Mouse (Mus musculus): ENCODE results near the gene Tmem205. TPM values are rescaled to one million over a fixed set of nuclear protein-coding genes. Genes with fewer than 3 reads are reported as not detected.

Tmem205 gene
- total RNA-seq (2021): 10 to 100 TPM; 57.0 to 58.5 TPM

DNA sequence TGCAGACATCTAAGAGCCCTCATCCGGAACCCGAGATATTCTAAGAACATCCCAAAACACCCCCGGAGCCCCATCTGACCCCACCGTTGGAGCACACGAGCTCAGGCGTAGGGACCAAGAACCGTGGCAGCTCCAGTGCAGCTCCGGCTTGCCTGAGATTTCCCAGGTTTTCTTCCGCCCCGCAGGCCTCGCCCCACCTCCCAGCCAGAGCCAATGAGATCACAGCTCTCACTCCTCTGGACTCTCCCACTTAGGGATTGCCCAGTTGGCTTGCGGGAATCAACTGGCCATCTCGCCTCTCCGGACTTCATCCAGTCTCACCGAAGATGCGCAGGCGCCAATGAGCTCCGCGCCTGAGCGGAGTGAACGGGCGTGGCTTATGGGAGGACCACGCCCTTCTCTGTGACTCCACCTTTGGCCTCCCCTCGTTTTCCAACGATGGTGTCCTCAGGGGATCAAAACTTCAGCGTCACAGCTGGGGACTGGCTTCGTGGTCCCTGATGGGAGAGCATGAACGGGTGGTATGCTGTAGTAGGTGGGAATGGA, at the start of gene Tmem205, which contains the start of gene Ccdc159:
Tmem205 (minus strand) TSS at position 349 of the 546 bp plus-strand sequence.
Ccdc159 (plus strand) TSS at position 264 of the 546 bp plus-strand sequence.
- peak; percentile 85 to 87 for DNase-seq
- intact Hi-C loops (cut with DNase I): loop anchor here (2.0 kb wide), 1 partner anchor 34 kb away; no protein-coding TSS in a partner anchor

DNA sequence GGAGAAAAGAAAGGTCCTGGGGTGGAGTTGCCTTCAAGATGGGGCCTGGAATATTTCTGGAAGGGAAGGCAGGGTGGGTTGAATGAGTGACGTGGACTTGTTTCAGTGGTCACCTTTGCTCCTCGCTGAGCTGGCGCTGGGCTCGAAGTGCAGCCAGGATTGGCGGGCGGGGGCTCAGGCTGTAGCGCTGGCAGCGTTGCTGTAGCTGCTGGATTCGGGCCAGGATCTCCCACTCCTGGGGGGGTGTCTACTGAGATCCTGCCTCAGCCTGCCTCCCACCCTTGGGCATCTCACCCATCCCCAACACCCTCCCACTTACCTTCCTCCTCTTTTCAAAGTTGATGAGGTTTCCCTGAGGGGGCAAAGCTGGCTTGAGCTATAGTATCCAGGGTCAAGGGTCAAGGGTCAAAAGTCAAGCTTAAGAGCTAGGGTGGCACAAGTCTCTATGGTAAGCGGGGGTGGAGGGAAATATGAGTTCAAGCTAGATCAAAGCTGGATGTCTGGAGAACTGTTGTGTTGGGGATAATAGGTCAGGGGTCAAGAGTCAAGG, 49.3 kb upstream of the Tmem205 start:
- no peak for DNase-seq
- intact Hi-C loops (cut with DNase I): loop anchor here (5.0 kb wide), 1 partner anchor 81 kb away; no protein-coding TSS in a partner anchor

DNA sequence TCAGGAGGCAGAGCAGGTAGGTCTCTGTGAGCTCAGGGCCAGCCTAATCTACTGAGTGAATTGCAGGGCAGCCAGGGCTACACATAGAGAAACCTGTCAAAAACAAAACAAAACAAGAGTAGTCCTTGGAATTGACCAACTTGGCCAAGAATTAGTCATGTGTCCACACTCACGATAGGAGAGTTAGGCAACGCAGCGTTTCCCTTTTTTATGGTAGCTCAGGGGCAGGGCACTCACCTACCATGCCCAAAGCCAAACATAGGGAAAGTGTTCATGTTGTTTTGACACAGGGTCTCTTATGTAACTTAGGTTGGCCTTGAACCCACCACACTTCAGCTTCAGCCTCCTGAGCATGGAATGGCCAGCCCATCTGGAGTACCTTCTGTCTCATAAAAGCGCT, 41.9 kb upstream of the Tmem205 start:
- intact Hi-C loops (cut with DNase I): no loop called here
- DNase-seq: no peak

DNA sequence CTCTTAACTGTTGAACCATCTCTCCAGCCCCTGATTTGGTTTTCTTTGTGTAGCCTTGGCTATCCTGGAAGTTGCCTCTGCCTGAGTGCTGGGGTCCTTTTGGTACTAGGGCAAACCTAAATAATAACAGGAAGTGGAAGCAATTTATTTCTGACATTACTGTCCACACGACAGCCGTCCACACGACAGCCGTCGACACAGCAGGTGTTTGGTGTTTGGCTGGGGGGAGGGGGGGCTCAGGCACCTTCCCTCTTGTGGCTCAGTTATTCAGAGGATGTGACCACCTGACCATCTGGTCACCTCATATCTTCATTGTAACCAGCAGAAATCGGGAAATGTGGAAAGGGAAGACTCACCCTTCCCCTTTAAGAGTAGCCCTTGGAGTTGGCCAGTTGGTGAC, 41.5 kb upstream of the Tmem205 start:
- intact Hi-C loops (cut with DNase I): no loop called here

DNA sequence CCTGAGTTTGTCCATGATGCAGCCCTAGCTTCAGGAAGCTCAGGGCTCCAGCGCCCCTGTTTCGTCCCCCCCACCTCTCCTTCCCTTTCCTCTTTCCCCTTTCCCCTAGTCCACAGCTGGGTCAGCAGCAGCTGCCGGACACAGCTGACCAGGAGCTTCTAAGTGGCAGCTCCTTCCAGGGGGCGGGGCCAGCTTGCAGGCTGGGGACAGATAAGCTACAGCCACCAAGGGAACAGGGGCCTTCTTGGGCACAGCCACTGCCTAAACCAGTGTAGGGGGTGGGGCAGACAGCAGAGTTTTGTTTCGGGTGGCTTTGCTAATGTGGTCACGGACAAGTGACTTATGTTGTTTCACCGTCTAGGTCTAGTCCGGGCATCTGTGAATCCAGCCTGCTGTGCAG, 36.1 kb upstream of the Tmem205 start, which contains the start of gene Epor:
Epor (minus strand) TSS at position 90 of the 400 bp plus-strand sequence.
- intact Hi-C loops (cut with DNase I): loop anchor here (2.0 kb wide), 1 partner anchor 39 kb away; the partner anchor contains the start of genes Ccdc151 and Prkcsh
- DNase-seq: peak; percentile 59 to 67

More for the DNA sequence above, 41.5 kb upstream of the Tmem205 start:
- DNase-seq: no peak

DNA sequence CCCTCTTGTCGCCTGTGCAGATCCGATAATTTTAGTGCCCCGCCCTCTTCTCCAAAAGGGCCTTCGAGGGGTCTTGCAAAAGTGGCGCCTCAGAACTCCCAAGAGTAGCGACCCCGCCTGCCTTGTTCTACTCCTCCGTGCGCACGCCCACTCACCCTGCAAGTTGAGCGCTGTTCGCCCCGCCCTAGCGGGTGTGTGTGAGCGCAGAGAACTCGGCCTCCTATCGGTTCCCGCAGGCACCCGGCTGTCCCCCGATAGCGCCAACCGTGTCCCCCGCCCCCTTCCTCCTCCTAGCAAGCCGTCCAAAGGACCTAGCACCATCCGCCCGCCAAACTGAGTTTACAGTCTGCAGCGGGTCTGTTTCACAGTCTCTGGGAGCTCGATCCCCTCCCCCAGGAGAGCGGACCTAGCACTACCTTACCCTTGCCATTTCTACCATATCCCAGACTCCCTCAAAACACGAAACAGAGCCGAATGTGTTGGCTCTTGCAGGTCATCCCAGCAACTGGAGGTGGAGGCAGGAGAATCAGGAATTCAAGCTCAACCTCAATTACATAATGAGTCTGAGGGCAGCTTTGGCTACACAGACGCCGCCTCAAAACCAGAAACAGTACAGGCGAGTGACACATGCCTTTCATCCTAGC, 35.2 kb upstream of the Tmem205 start:
- peak; percentile 60 to 63 for DNase-seq
- intact Hi-C loops (cut with DNase I): loop anchor here (2.0 kb wide), 1 partner anchor 40 kb away; the partner anchor contains the start of genes Ccdc151 and Prkcsh

DNA sequence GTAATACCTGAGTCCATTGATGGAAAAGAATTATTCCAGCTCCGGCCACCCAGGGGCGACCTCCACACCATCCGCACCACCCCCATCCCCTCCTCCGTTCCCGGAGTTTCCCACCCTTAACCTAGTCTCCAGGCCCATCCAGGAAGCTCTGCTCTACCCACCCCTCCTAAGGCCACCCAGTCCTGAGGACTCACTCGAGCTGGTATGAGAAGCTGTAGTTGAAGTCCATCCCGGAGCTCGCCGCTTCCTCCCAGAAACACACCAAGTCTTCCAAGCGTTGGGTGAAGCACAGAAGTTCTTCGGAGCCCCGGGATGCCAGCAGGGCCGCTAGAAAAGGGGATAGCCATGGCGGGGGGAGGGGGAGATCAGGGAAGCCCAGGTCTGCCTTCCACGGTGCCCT, 34.7 kb upstream of the Tmem205 start:
- intact Hi-C loops (cut with DNase I): loop anchor here (2.0 kb wide), 1 partner anchor 41 kb away; the partner anchor contains the start of genes Ccdc151 and Prkcsh
- DNase-seq: no peak

DNA sequence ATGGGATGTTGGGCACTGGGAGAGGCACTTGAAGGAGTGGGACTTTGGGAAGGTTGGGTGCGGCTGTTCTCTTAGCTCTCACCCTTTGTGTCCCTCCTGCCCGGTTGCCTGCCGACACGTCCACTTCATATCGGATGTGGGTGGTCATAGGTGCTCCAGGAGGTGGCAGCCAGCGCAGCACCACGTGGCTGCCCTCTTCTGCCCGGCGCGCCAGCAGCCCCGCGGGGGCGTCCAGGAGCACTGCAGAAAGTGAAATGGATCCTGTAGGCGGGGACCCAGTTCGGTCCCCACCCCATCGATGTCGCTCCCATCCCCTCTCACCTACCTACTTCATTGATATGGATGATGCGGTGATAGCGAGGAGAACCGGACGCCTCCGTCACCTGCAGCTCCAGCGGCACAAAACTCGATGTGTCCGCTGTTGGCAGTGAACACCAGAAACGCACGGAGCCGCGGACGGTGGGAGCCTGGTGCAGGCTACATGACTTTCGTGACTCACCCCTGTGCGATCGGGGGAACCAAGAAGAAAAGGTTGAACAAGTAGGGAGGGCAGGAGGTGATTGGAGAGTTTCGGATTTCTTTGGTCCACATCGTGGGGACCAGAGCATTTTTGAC, 34.1 kb upstream of the Tmem205 start:
- DNase-seq: no peak
- intact Hi-C loops (cut with DNase I): loop anchor here (2.0 kb wide), 1 partner anchor 35 kb away; the partner anchor contains the start of genes Ccdc159 and Tmem205

DNA sequence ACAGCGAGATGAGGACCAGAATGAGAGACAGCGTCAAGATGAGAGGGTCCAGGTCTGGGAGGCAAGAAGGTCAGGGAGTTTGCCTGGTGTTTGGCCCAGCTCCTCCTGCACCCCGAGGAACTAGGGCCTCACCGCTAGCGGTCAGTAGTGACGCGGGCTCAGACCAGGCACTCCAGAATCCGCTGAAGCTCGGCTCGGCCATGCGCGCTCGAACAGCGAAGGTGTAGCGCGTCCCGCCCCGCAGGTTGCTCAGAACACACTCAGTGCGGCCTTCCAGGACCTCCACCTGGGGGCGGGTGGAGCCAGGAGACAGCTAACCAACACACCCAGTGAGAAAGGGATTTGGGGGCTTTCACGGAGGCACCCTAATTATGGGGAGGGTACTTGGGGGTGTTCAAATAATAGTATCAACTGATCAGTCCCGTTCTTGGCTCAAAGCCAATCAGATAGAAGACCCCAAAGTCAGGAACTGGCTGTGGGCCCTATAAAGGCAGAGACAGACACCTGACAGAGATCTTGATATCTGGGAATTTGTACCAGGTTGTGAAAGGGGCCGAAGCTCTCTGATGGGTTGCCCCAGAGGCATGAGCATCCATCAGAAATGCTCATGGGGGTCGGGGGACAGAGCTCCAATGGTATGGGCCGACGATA, 33.3 kb upstream of the Tmem205 start:
- no peak for DNase-seq
- intact Hi-C loops (cut with DNase I): loop anchor here (2.0 kb wide), 1 partner anchor 34 kb away; the partner anchor contains the start of genes Ccdc159 and Tmem205

DNA sequence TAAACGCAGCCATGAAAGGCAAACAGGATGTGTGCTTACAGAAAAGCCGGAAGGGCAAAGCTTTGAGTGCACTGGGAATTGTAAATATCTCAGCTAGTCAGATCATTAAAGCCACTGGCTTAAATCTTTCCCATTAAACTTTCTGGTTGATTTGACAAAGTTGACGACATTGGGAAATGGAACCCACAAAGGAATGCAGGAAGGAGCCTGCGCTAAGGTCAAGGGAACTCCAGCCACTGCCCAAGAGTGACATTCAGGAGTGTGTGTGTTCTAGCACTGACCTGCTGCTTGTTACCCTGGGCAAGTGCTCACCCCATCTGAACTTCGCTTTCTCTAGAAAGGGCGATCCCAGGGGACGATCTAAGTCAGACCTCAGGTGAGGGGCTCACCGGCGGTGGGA, 32.8 kb upstream of the Tmem205 start:
- intact Hi-C loops (cut with DNase I): loop anchor here (2.0 kb wide), 1 partner anchor 33 kb away; the partner anchor contains the start of genes Ccdc159 and Tmem205
- DNase-seq: no peak

DNA sequence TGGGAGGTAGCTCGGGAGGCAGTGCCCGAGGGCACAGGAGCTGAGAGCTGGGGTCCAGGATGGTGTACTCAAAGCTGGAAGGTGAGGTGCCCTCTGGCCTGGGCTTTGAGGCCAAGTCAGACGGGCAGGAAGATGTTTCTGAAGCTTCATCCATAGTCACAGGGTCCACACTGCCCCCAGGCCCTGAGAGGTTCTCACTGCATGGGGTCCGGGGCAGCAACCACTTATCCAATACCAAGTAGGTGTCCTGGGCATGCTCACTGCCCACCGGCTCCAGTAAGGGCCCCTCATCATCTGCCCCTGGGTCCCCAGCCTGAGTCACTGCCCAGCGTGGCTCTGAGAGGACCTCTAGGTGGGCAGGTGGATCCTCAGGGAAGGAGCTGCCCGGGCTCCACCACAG, 31.9 kb upstream of the Tmem205 start:
- no peak for DNase-seq
- intact Hi-C loops (cut with DNase I): no loop called here

DNA sequence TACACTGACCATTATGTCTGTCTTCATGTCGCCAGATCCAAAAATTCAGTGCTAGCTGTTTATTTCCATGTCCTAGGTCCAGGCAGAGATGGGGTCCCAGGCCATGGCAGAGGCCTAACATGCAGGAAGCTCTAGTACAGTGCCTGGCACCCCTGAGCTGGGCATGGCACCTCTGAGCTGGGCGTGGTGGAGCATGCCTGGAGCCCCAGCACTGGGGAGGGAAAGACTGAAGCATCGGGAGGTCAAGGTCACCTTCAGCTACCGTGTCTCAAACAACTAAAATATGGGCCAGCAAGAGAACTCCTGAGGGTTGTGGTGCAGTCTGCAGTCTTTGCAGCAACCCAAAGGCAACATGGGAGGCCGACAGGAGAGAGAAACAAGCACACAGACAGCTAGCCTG, 31.0 kb upstream of the Tmem205 start:
- intact Hi-C loops (cut with DNase I): no loop called here

DNA sequence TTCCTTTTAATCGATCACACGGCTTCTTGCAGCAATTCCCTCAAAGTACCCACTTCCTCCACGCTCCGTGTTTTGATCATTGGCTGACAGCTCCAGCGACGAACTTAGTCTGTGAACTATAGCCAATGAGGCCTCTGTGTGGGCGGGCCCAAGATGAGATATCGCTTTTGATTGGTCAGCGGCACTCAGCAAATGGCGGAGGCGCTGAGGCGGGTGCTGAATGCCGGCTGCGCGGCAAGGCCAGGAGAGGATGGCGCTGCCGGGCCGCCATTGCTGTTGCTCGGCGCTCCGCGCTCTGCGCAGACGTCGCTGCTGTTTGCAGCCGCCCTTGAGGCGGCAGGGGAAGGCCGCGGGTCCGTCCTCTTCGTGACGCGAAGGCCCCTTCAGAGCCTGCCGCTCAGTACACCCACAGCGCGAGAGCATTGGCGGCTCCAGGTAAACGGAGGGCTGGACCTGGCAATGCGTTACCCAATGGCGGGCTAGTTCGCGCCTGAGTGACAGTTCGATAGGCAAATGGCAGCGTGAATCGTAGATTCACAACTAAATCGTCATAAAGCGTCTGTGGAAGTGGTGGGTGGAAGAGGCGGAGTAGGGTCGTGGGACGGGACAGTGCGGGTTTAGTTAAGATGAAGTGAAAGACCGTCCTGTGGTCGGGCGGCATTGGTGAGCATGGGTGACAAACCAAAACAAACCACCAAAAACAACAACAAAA, 28.4 kb upstream of the Tmem205 start, which contains the start of gene Swsap1:
Swsap1 (plus strand) TSS at position 186 of the 712 bp plus-strand sequence.
- DNase-seq: peak; percentile 99 to 100
- intact Hi-C loops (cut with DNase I): no loop called here

More for the DNA sequence above, 31.0 kb upstream of the Tmem205 start:
- DNase-seq: no peak

DNA sequence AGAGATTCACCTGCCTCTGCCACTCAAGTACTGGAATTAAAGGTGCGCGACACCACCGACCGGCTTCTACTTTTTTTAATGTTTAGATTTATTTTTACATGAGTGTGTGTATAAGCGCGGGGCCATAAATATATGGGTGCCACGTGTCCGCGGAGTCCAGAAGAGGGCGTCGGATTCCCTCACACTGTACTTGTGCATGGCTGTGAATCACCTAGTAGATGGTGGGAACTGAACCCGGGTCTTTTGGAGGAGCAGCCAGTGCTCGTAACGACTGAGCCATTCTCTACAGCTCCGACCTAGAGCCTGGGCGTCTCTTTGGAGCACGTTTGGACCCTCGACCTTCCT, 27.8 kb upstream of the Tmem205 start:
- no peak for DNase-seq
- intact Hi-C loops (cut with DNase I): no loop called here

DNA sequence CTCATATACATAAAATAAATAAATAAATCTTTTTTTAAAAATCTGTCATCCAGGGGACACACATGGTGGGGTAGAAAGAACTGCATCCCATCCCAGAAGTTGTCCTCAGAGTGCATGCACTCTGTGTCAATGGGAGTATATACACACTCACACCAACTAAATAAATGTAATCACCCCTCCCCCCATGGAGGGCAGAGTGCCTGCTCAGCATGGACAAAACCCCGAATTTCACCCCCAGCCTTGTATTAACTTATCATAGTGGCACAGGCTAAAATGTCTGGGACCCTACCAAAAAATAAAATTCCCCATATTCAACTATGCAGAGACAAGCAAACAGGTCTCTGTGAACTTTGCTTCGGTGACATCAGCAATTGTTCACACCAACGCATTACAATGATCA, 27.3 kb upstream of the Tmem205 start:
- no peak for DNase-seq
- intact Hi-C loops (cut with DNase I): loop anchor here (5.0 kb wide), 1 partner anchor 37 kb away; the partner anchor contains the start of gene Rab3d

DNA sequence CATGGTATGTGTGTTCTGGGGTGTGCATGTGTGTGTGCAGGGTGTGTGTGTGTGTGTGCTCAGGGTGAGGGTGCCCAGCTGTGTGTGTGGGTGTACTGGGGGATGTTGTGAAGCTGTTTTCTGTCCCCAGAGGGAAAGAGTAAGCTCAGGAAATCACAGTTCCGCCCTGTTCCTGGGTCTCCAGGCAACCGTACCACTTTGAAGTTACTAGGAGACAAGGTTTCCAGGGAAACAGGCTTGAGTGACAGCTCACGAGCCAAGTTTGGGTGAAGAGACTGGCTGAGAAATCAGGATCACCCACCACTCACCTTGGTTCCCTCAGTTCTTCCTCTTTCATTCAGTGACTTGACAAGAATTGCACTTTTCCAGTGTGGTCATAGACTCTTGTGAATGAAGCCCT, 26.2 kb upstream of the Tmem205 start:
- intact Hi-C loops (cut with DNase I): loop anchor here (2.0 to 5.0 kb wide), 2 partner anchors 23 to 36 kb away; partner anchors contain the start of gene Rab3d
- DNase-seq: no peak

DNA sequence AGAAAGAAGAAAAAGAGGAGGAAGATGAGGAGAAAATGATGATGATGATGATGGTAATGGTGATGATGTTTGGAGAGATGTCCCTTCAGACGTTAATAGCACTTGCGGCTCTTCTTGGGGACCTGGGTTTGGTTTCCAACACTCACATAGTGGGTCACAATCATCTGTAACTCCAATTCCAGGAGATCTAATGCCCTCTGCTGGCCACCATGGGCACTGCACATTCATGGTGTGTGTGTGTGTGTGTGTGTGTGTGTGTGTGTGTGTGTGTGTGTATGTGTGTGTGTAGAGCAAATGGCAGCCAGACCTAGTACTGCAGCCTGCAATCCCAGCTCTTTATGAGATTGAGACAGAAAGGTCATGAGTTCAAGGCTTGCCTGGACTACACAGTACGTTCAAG, 24.6 kb upstream of the Tmem205 start:
- no peak for DNase-seq
- intact Hi-C loops (cut with DNase I): loop anchor here (2.0 to 5.0 kb wide), 2 partner anchors 21 to 35 kb away; partner anchors contain the start of gene Rab3d

DNA sequence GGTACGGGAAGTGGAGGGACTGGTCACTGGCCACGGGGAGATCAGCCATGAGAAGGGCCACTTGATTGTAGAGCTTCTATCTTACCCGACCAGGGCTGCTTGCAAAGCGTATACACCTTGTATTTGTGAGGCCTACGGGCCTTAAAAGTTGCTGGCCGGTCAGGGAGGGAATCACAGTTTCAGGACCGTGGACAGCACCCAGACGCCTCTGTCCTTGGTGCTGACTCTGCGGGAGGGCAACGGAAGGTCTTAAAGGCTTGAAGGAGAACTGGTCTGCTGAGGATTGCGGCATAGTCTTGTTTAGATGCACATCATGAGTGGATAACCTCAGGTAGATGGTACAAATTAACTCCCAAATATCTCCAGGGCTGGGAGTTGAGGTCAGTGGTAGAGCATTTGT, 23.0 kb upstream of the Tmem205 start:
- DNase-seq: peak; percentile 84 to 88
- intact Hi-C loops (cut with DNase I): loop anchor here (5.0 kb wide), 1 partner anchor 33 kb away; the partner anchor contains the start of gene Rab3d

DNA sequence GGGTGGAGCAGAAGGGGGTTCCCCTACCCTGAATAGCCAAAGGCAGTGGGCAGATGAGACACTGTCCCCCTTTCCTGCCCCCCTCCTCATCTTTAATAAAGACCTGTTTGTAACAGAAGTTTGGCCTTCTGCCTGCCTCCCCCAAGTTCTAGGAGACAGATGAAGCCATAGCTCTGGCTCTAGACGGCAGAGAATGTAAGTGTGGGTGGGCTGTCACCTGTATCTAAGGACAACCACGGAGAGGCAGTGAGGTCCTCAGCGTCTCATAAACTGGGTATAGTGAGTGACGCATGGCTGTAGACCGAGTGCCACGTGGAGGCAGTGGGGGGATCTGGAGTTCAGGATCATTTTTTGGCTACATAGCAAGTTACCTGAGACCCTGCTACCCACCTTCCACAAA, 21.4 kb upstream of the Tmem205 start:
- intact Hi-C loops (cut with DNase I): no loop called here
- no peak for DNase-seq

All from heart, postnatal 36 days (tissue).